Mouse (Mus musculus) ES-E14 (cell line): ENCODE data around the gene Ep400.
"Not testable (repeated sequence)": the region's sequence is repeated elsewhere in the genome, so short reads cannot be mapped to it uniquely, and the experiment has no call there.

Source experiments
- CHD2 ChIP-seq: IDR thresholded peaks from 2 replicates; pipeline ENCODE4 v1.6.1; 2014; ENCODE audit warnings: mild to moderate bottlenecking, low read depth, low read length, inconsistent platforms
- HCFC1 ChIP-seq: IDR thresholded peaks from 2 replicates; pipeline ENCODE4 v1.6.1; 2012; ENCODE audit warnings: low read length, inconsistent platforms, borderline replicate concordance; ENCODE audit not compliant: insufficient read depth

- not testable (repeated sequence) for TF ChIP-seq CHD2, HCFC1
Observed at GRCm38 (mm10) chr5:110772945-110773344, 2.4 kb upstream of the Ep400 start.
